Mouse (Mus musculus) liver, embryonic 14.5 days (tissue): ENCODE data around the gene Lipc. TPM values are rescaled to one million over a fixed set of nuclear protein-coding genes. Genes with fewer than 3 reads are reported as not detected.

ENCODE experiments used
- ATAC-seq: fragments of 200-750 bp; cut with Nextera tagmentation; 2 replicates; pipeline ENCODE4 v1.8.0; 2017; ENCODE audit warnings: moderate number of reproducible peaks, mild to moderate bottlenecking, moderate library complexity; ENCODE audit not compliant: insufficient read depth
- DNase-seq, 3 experiments: peaks; one replicate each; pipeline ENCODE4 v3.0.0-alpha.2; 2012 to 2013; ENCODE audit warnings: low read depth in 3 of 3, low spot score in 3 of 3
- H3K27ac ChIP-seq: fragments of 300-500 bp; sonication (generic); 2 replicates; pipeline ENCODE4 v1.5.1; 2014; ENCODE audit warnings: moderate library complexity, mild to moderate bottlenecking, control low read depth, inconsistent platforms
- H3K27me3 ChIP-seq: fragments of 300-500 bp; sonication (generic); 2 replicates; pipeline ENCODE4 v1.6.1; 2014; ENCODE audit warnings: mild to moderate bottlenecking, low read length, moderate library complexity; ENCODE audit not compliant: control insufficient read depth, insufficient read depth
- H3K36me3 ChIP-seq: fragments of 300-500 bp; sonication (generic); replicated peaks from 2 replicates; pipeline ENCODE4 v1.6.1; 2014; ENCODE audit warnings: low read depth; ENCODE audit not compliant: control insufficient read depth, insufficient read depth
- H3K4me1 ChIP-seq, 2 experiments: fragments of 200-500 bp in 1 of 2; fragments of 300-500 bp in 1 of 2; sonication (generic) in 1 of 2; replicated peaks; 2 replicates each; pipeline ENCODE4 v1.6.1; 2012 to 2014; ENCODE audit warnings: antibody characterized with exemption in 1 of 2, inconsistent platforms in 1 of 2, low read length in 1 of 2; ENCODE audit not compliant: control insufficient read depth in 2 of 2, insufficient read depth in 2 of 2
- H3K4me2 ChIP-seq: fragments of 300-500 bp; sonication (generic); 2 replicates; pipeline ENCODE4 v1.6.1; 2014; ENCODE audit warnings: low read depth, mild to moderate bottlenecking, control low read depth, moderate library complexity
- H3K4me3 ChIP-seq, 2 experiments: fragments of 200-500 bp in 1 of 2; fragments of 300-500 bp in 1 of 2; sonication (generic) in 1 of 2; 2 replicates each; pipeline ENCODE4 v1.5.1; 2012 to 2014; ENCODE audit warnings: low read depth in 2 of 2, low read length in 2 of 2, mild to moderate bottlenecking in 2 of 2, control low read depth in 1 of 2, inconsistent platforms in 1 of 2, moderate library complexity in 1 of 2; ENCODE audit not compliant: insufficient read depth in 1 of 2
- H3K9ac ChIP-seq: fragments of 300-500 bp; sonication (generic); replicated peaks from 2 replicates; pipeline ENCODE4 v1.6.1; 2014; ENCODE audit warnings: mild to moderate bottlenecking, control low read depth, moderate library complexity
- H3K9me3 ChIP-seq: fragments of 300-500 bp; sonication (generic); 2 replicates; pipeline ENCODE4 v1.6.1; 2016; ENCODE audit warnings: low read length, mixed read lengths; ENCODE audit not compliant: control insufficient read depth
- CTCF ChIP-seq: IDR thresholded peaks from 2 replicates; pipeline ENCODE4 v1.5.1; 2016; ENCODE audit warnings: antibody characterized with exemption, low read depth, control low read depth
- EP300 ChIP-seq: IDR thresholded peaks from 2 replicates; pipeline ENCODE4 v1.6.1; 2016; ENCODE audit warnings: antibody characterized with exemption, low read depth
- WGBS: fragments of 180-500 bp; shearing (Covaris S2); extraction: QIAGEN DNeasy Blood & Tissue Kit; methylation state at CpG from one replicate; pipeline ENCODE4 v1.1.7; 2014; ENCODE audit not compliant: insufficient replicate concordance; 5-methylcytosine and 5-hydroxymethylcytosine counted together
- polyA plus RNA-seq, 2 experiments: library from polyadenylated mRNA; depleted of rRNA in 1 of 2; stranded (reverse) in 1 of 2; unstranded in 1 of 2; fragments of >200 nt; fragmentation: Nextera tagmentation in 1 of 2; extraction: Ambion mirVana in 1 of 2; gene quantifications; 2 replicates each; pipeline versions ENCODE4 v1.2.1 to v1.2.3; 2012 to 2014

Gene Lipc
- polyA plus RNA-seq, 2 experiments = 22.4 to 26.8 TPM

- no peaks in the 10 kb centered on the region for H3K9me3 ChIP-seq
- no peak overlapping the region for H3K4me3 ChIP-seq
- H3K27ac ChIP-seq = no peak overlapping the region
- H3K36me3 ChIP-seq = no peaks in the 10 kb centered on the region
- H3K4me1 ChIP-seq = peaks cover 0 to 2% of the 10 kb centered on the region in 2 experiments; a peak in 1 of 4 replicates
- H3K27me3 ChIP-seq = no peaks in the 10 kb centered on the region
- TF ChIP-seq CTCF (no peak), EP300 (no peak)
- WGBS = 69% methylated on average over 2 of the region's 2 CpGs
- no peak overlapping the region for H3K4me2 ChIP-seq
- DNase-seq = no peak
- ATAC-seq = no peak
- no peak overlapping the region for H3K9ac ChIP-seq
Measured at GRCm38 (mm10) chr9:70965422-70965821, 13.4 kb upstream of the Lipc start.

- WGBS = 65% methylated on average over 4 of the region's 4 CpGs
- no peak overlapping the region for H3K4me3 ChIP-seq
- no peak for DNase-seq
- H3K36me3 ChIP-seq = no peaks in the 10 kb centered on the region
- H3K4me1 ChIP-seq = peaks cover 0 to 2% of the 10 kb centered on the region in 2 experiments; a peak in 1 of 4 replicates
- H3K4me2 ChIP-seq = no peak overlapping the region
- H3K27me3 ChIP-seq = no peaks in the 10 kb centered on the region
- no peak overlapping the region for H3K27ac ChIP-seq
- no peak overlapping the region for H3K9ac ChIP-seq
- TF ChIP-seq EP300 (no peak), CTCF (no peak)
- no peak for ATAC-seq
- H3K9me3 ChIP-seq = no peaks in the 10 kb centered on the region
Measured at GRCm38 (mm10) chr9:70965011-70965410, 13.0 kb upstream of the Lipc start.

DNA sequence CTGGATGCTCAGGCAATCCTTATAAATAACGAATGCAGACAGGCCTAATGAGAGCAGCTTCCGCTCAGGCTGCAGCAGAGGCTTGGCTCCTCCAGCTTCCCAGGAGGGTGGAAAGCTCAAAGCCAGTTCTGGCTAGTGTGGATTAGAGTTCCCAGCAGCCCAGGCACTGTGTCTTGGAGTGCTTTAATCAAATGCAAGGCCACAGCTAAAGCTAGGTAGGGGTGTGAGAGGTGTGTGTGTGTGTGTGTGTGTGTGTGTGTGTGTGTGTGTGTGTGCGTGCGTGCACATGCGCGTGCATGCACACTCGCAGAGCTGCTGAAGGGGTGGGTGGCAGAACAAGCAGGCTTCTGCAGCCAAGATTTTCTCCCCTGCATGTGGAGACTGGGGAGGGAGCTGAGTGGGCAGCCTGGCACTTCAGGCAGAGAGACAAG is 11.4 kb upstream of the Lipc start:
- ATAC-seq = no peak
- Histone ChIP-seq H3K4me1 (no peaks in the 10 kb centered on the region), H3K27ac (no peak overlapping the region), H3K4me3 (no peak overlapping the region), H3K36me3 (no peaks in the 10 kb centered on the region), H3K9me3 (no peaks in the 10 kb centered on the region), H3K4me2 (no peak overlapping the region), H3K9ac (no peak overlapping the region), H3K27me3 (no peaks in the 10 kb centered on the region)
- WGBS = 79% methylated on average over 7 of the region's 7 CpGs
- no peak for TF ChIP-seq CTCF
- no peak for TF ChIP-seq EP300
- no peak for DNase-seq

DNA sequence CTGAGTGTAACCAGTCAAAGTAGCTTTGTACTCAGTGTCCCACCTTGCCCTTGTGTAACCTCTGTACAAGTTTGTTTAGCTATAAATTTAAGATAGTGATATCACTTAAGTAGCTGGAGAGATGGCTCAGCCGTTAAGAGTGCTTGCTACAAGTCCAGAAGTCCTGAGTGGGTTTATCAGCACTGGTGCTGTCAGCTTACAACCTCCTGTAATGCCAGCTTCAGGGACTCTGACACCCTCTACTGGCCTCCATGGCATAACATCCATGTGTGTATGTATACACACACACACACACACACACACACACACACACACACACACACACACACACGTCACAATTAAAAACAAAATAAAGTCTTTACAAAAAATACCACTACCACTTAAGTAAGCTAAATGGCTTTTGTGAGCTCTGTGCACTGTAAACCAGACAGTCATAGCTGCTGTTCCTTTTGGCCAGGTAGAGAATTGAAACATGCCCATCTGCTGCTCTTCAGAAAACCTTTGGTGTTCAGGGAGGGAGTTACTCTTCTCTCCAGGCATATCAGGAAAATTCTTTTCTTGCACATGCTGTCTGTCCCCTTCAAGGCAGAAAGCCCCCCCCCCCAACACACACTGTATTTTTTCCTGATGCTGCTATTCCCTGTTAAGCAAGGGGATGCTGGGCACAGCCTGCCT is 10.9 kb upstream of the Lipc start:
- no peak overlapping the region for H3K9ac ChIP-seq
- WGBS = 76% methylated on average over 2 of the region's 2 CpGs
- H3K36me3 ChIP-seq = no peaks in the 10 kb centered on the region
- no peaks in the 10 kb centered on the region for H3K4me1 ChIP-seq
- no peak overlapping the region for H3K27ac ChIP-seq
- ATAC-seq = no peak
- no peaks in the 10 kb centered on the region for H3K27me3 ChIP-seq
- no peaks in the 10 kb centered on the region for H3K9me3 ChIP-seq
- no peak overlapping the region for H3K4me3 ChIP-seq
- no peak for DNase-seq
- no peak overlapping the region for H3K4me2 ChIP-seq
- TF ChIP-seq CTCF (no peak), EP300 (no peak)

GRCm38 (mm10) chr9:70960301-70960700 is 8.3 kb upstream of the Lipc start:
- no peak overlapping the region for H3K27ac ChIP-seq
- H3K4me3 ChIP-seq = no peak overlapping the region
- TF ChIP-seq EP300 (no peak), CTCF (no peak)
- no peak overlapping the region for H3K4me2 ChIP-seq
- no peaks in the 10 kb centered on the region for H3K27me3 ChIP-seq
- ATAC-seq (no peak), DNase-seq (no peak)
- H3K4me1 ChIP-seq = no peaks in the 10 kb centered on the region
- H3K9ac ChIP-seq = no peak overlapping the region
- H3K36me3 ChIP-seq = no peaks in the 10 kb centered on the region
- 70% methylated on average over 5 of the region's 5 CpGs for WGBS
- H3K9me3 ChIP-seq = no peaks in the 10 kb centered on the region
